Comparison of ENCODE assay signal across 17 mouse cellular contexts in genomic region chr4:26542511-26542910, GRCm38 (mm10).
"Had no signal": no experiment of that assay in that cellular context is flagged by ENCODE, and none has a peak within 500 bp of the region (broad histone marks: within the 10 kb centered on the region; RNA-seq: fewer than 3 reads in every experiment).

No protein-coding gene starts in this region.

- H3K36me3 ChIP-seq: limb, embryonic 12.5 days; limb, embryonic 15.5 days; midbrain, embryonic 12.5 days; midbrain, embryonic 15.5 days; neural tube, embryonic 12.5 days; neural tube, embryonic 15.5 days had no signal

- H3K27me3 ChIP-seq: limb, embryonic 12.5 days; limb, embryonic 15.5 days; midbrain, embryonic 12.5 days; midbrain, embryonic 15.5 days; neural tube, embryonic 12.5 days; neural tube, embryonic 15.5 days had no signal

- H3K27ac ChIP-seq: limb, embryonic 12.5 days; limb, embryonic 15.5 days; liver, embryonic 14.5 days; midbrain, embryonic 12.5 days; midbrain, embryonic 15.5 days; neural tube, embryonic 12.5 days; neural tube, embryonic 15.5 days had no signal

- H3K4me1 ChIP-seq: limb, embryonic 12.5 days; limb, embryonic 15.5 days; midbrain, embryonic 12.5 days; midbrain, embryonic 15.5 days; neural tube, embryonic 12.5 days; neural tube, embryonic 15.5 days had no signal

- DNase-seq: kidney, adult 9 months; kidney, postnatal 14 days; kidney, postnatal 4 days; left cerebral cortex, postnatal 4 days; liver, postnatal 0 days; lung, postnatal 14 days; lung, postnatal 4 days; thymus, adult 18-20 months; thymus, postnatal 36 days had no signal

- ATAC-seq: liver, postnatal 0 days; midbrain, embryonic 15.5 days had no signal

- H3K4me3 ChIP-seq: limb, embryonic 12.5 days; limb, embryonic 15.5 days; midbrain, embryonic 12.5 days; midbrain, embryonic 15.5 days; neural tube, embryonic 12.5 days; neural tube, embryonic 15.5 days had no signal

- H3K9me3 ChIP-seq: limb, embryonic 12.5 days; limb, embryonic 15.5 days; midbrain, embryonic 12.5 days; midbrain, embryonic 15.5 days; neural tube, embryonic 12.5 days; neural tube, embryonic 15.5 days had no signal

- H3K4me2 ChIP-seq: limb, embryonic 12.5 days; limb, embryonic 15.5 days; liver, embryonic 11.5 days; midbrain, embryonic 12.5 days; midbrain, embryonic 15.5 days; neural tube, embryonic 12.5 days; neural tube, embryonic 15.5 days had no signal

- H3K9ac ChIP-seq: limb, embryonic 12.5 days; limb, embryonic 15.5 days; liver, embryonic 14.5 days; liver, postnatal 0 days; midbrain, embryonic 12.5 days; midbrain, embryonic 15.5 days; neural tube, embryonic 12.5 days; neural tube, embryonic 15.5 days had no signal
